Mouse (Mus musculus): ENCODE measurements at regions not wholly inside any gene's neighbourhood (a gene's known extent, or its start where the extent isn't known, plus 50 kb on each side); places are given as distances from the start of the nearest gene placed in this dataset.

DNA sequence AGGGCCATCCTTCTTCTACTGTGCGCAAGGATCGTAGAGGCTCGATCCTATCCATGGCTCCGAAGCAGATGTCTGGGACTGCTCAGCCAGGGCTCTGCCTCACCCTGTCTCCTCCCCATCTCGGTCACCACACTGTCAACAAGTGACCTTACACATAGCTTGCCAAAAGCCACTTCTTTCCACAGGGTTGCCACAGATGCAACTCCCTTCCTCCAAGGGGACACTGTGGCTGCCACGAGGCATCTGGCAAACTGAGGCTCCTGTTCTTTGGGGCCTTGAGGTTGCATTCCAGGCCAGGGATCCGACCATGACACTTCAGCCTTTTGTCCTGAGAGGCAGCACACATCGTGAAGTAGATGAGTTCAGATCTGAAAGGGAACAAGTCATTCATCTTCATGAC is 112.5 kb upstream of the Irf2bp2 start:
- TF ChIP-seq CTCF (IDR thresholded peaks at IDR 0.05; ENCODE audit: borderline replicate concordance, insufficient read depth, low read length) (no peak), POLR2A (IDR thresholded peaks at IDR 0.05; ENCODE audit: low read depth, low read length) (no peak)

Measured in embryonic fibroblast, embryonic 13.5 days (primary cell).